Mouse (Mus musculus) liver, embryonic 15.5 days (tissue): ENCODE results near the gene Insyn1. TPM values are rescaled to one million over a fixed set of nuclear protein-coding genes. Genes with fewer than 3 reads are reported as not detected.

ENCODE experiments used
- ATAC-seq: fragments of 200-750 bp; cut with Nextera tagmentation; 2 replicates; pipeline ENCODE4 v1.8.0; 2017; ENCODE audit warnings: moderate number of reproducible peaks, mild to moderate bottlenecking, moderate library complexity; ENCODE audit not compliant: insufficient read depth
- H3K27ac ChIP-seq: fragments of 300-500 bp; sonication (generic); replicated peaks from 2 replicates; pipeline ENCODE4 v1.5.1; 2015; ENCODE audit warnings: mild to moderate bottlenecking, inconsistent platforms
- H3K27me3 ChIP-seq: fragments of 300-500 bp; sonication (generic); 2 replicates; pipeline ENCODE4 v1.6.1; 2015; ENCODE audit warnings: mild to moderate bottlenecking, inconsistent platforms
- H3K36me3 ChIP-seq: fragments of 300-500 bp; sonication (generic); replicated peaks from 2 replicates; pipeline ENCODE4 v1.6.1; 2015; ENCODE audit warnings: moderate library complexity, mild to moderate bottlenecking, inconsistent platforms
- H3K4me1 ChIP-seq: fragments of 300-500 bp; sonication (generic); replicated peaks from 2 replicates; pipeline ENCODE4 v1.6.1; 2015; ENCODE audit warnings: inconsistent platforms
- H3K4me2 ChIP-seq: fragments of 300-500 bp; sonication (generic); 2 replicates; pipeline ENCODE4 v1.6.1; 2015; ENCODE audit warnings: moderate library complexity, mild to moderate bottlenecking, inconsistent platforms
- H3K4me3 ChIP-seq: fragments of 300-500 bp; sonication (generic); replicated peaks from 2 replicates; pipeline ENCODE4 v1.5.1; 2015; ENCODE audit warnings: mild to moderate bottlenecking, inconsistent platforms
- H3K9ac ChIP-seq: fragments of 300-500 bp; sonication (generic); 2 replicates; pipeline ENCODE4 v1.6.1; 2015; ENCODE audit warnings: moderate library complexity, mild to moderate bottlenecking, inconsistent platforms
- H3K9me3 ChIP-seq: fragments of 300-500 bp; sonication (generic); replicated peaks from 2 replicates; pipeline ENCODE4 v1.6.1; 2016; ENCODE audit warnings: inconsistent platforms
- WGBS: fragments of 180-500 bp; shearing (Covaris S2); methylation state at CpG from one replicate; pipeline ENCODE4 v1.1.7; 2015; ENCODE audit warnings: mixed read lengths; ENCODE audit not compliant: insufficient replicate concordance; 5-methylcytosine and 5-hydroxymethylcytosine counted together
- polyA plus RNA-seq: library from polyadenylated mRNA; unstranded; fragments of >200 nt; fragmentation: Nextera tagmentation; extraction: Ambion mirVana; gene quantifications from 2 replicates; pipeline ENCODE4 v1.2.1, GENCODE M21; 2015

Gene Insyn1
- 0.09 TPM in 1 of 2 replicates, not detected in the other for polyA plus RNA-seq

- Histone ChIP-seq H3K9me3 (no peaks in the 10 kb centered on the region), H3K27me3 (peaks cover 82% of the 10 kb centered on the region), H3K4me3 (peak within 1 kb of the TSS; percentile 42), H3K4me2 (peak within 1 kb of the TSS; percentile 67), H3K9ac (no peak within 1 kb of the TSS; the same call in 1 of the 2 replicates), H3K36me3 (no peaks in the 10 kb centered on the region), H3K4me1 (peaks cover 5% of the 10 kb centered on the region; the same call in 1 of the 2 replicates), H3K27ac (no peak within 1 kb of the TSS)
- no peak for ATAC-seq
- WGBS, result under 1% methylated on average over 102 of the region's 104 CpGs
Measured at GRCm38 (mm10) chr9:58487851-58488801, at the start of gene Insyn1. Gene Insyn1 (plus strand): TSS chr9:58488603.

DNA sequence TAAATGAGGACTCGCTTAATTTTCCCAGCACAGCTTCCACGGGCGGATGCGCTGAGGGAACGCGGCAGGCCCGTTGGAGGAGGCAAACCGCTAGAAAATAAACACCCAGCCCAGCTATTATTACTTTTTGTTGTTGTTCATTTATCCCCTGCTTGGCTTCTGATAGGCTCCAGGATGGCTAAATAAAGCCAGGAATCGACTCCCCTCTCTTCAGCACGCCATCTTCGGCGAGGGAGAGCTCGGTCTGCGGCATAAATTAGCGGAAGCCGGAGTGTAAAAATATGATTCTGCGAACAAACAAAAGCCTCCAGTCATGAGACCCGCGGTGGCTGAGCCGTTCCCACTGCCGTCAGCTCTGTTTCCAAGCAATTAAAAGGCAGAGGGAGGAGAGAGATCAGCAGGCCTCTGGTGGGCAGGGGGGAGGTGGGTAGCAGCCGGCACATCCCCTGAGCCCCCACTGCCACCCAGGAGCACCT lies 49.4 kb upstream of the Insyn1 start:
- H3K27ac ChIP-seq, result no peak overlapping the region
- H3K4me3 ChIP-seq, result no peak overlapping the region
- no peaks in the 10 kb centered on the region for H3K36me3 ChIP-seq
- 75% methylated on average over 22 of the region's 22 CpGs for WGBS
- H3K4me2 ChIP-seq, result no peak overlapping the region
- H3K9me3 ChIP-seq, result no peaks in the 10 kb centered on the region
- H3K9ac ChIP-seq, result no peak overlapping the region
- no peaks in the 10 kb centered on the region; the same call in 1 of the 2 replicates for H3K27me3 ChIP-seq
- no peaks in the 10 kb centered on the region for H3K4me1 ChIP-seq
- ATAC-seq, result no peak

GRCm38 (mm10) chr9:58440100-58440499 lies 48.3 kb upstream of the Insyn1 start:
- H3K9ac ChIP-seq, result no peak overlapping the region
- H3K9me3 ChIP-seq, result no peaks in the 10 kb centered on the region
- H3K4me3 ChIP-seq, result no peak overlapping the region
- H3K27me3 ChIP-seq, result no peaks in the 10 kb centered on the region; the same call in 1 of the 2 replicates
- WGBS, result 64% methylated on average over 6 of the region's 6 CpGs
- H3K27ac ChIP-seq, result no peak overlapping the region
- no peak overlapping the region for H3K4me2 ChIP-seq
- H3K4me1 ChIP-seq, result no peaks in the 10 kb centered on the region
- no peak for ATAC-seq
- no peaks in the 10 kb centered on the region for H3K36me3 ChIP-seq

DNA sequence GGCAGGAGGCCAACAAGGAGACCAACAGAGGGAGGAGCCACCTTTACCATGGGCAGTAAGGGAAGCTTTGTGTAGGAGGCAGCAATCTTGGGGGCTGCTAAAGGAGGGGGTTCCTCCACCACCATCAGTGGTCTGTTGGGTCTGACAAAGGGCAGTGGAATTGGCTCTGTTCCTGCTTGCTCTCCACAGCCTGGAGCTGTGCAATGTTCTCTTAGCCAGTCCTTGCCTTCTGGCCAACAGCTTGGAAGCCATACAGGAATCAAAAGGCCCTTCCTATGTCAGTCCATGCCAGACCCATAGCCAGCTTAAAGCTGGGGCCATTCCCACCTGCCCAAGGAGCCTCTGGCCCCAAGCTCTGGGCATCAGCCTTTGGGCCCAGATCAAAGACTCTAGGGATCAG lies 47.8 kb upstream of the Insyn1 start:
- Histone ChIP-seq H3K9me3 (no peaks in the 10 kb centered on the region), H3K36me3 (no peaks in the 10 kb centered on the region), H3K27me3 (no peaks in the 10 kb centered on the region), H3K4me2 (no peak overlapping the region), H3K27ac (no peak overlapping the region), H3K9ac (no peak overlapping the region), H3K4me3 (no peak overlapping the region), H3K4me1 (no peaks in the 10 kb centered on the region)
- no peak for ATAC-seq

DNA sequence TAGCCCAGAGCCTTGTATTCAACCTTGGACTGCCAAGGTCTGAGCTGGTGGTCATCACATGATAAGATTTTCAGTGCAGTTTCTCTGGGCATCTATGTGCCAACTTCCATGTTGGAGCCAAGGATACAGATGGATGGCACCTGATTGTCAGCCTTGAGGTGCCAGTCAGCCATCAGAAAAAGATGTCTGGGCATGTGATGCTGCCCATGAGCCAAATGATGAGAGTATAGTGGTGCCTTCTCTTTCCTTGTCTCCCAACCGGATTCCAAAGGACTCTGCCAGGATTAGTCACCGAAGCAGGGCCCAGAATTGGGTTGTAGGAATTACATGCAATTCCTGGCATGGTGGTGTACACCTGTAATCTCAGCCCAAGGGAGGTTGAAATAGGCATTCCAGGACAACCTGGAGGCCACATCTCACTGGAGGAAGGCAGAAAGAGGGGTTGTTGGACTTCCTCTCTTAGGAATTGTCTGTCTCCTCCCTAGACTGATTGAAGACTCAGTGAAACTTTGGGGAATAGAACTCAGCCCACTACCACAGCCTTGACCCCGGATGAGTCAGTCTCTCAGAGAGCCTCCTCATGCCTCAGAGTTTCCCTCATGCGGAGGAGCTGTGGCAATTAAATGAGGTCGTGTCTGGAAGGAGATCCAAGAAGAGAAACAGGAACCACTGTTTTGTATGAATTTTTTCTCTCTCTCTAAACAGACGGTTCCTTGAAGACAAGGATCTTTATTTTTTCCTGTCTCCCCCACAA lies 46.9 kb upstream of the Insyn1 start:
- Histone ChIP-seq H3K36me3 (no peaks in the 10 kb centered on the region), H3K9ac (no peak overlapping the region), H3K4me3 (no peak overlapping the region), H3K4me1 (no peaks in the 10 kb centered on the region), H3K9me3 (no peaks in the 10 kb centered on the region), H3K4me2 (no peak overlapping the region), H3K27me3 (no peaks in the 10 kb centered on the region), H3K27ac (no peak overlapping the region)
- 26% methylated on average over 6 of the region's 6 CpGs for WGBS
- ATAC-seq, result no peak

GRCm38 (mm10) chr9:58442105-58443010 lies 46.0 kb upstream of the Insyn1 start:
- 26% methylated on average over 7 of the region's 7 CpGs for WGBS

DNA sequence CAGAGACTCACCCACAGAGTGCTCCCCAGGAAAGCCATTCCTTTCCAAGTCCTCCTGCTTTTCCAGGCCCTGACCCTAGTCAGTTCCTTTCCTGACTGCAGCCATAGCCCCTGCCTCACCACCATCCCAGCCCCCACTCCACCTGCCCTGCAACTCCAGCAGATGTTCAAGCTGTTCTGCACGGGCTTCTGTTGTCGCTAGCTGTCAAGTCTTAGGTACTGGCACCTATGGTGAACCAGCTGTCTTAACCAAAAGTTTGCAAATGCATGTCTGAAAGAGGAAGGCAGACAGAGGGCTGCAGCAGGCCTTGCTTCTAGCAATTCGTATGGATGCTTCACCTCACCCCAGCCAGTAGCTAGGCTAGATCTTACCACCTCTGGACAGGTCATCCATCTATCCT lies 45.3 kb upstream of the Insyn1 start:
- Histone ChIP-seq H3K27me3 (no peaks in the 10 kb centered on the region), H3K4me3 (no peak overlapping the region), H3K27ac (no peak overlapping the region), H3K9ac (no peak overlapping the region), H3K4me1 (no peaks in the 10 kb centered on the region), H3K4me2 (no peak overlapping the region), H3K9me3 (no peaks in the 10 kb centered on the region), H3K36me3 (no peaks in the 10 kb centered on the region)
- 50% methylated on average over 3 of the region's 3 CpGs for WGBS
- ATAC-seq, result no peak

More at GRCm38 (mm10) chr9:58442105-58443010, 46.0 kb upstream of the Insyn1 start:
- Histone ChIP-seq H3K4me2 (no peak overlapping the region), H3K27me3 (no peaks in the 10 kb centered on the region), H3K9me3 (no peaks in the 10 kb centered on the region), H3K9ac (no peak overlapping the region), H3K4me1 (no peaks in the 10 kb centered on the region), H3K27ac (no peak overlapping the region), H3K36me3 (no peaks in the 10 kb centered on the region), H3K4me3 (no peak overlapping the region)
- ATAC-seq, result no peak

DNA sequence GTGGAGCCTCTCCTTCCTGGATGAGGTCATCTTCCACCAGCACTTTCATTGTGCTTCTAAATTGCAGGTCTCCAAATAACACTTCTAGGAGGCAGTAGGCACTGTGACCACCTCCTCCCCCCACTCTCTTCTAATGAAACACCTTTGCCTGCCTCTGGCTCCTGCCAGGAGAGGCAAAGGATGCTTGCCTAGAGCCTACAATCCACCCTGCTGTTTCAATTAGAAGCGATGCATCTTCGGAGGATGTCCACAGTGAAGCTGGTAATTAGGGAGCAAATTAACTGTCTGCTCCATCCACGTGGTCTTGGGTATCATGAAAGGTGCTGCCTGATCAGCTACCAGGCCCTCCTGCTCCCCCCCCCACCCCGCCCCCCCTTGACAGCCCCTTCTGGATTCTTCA lies 41.6 kb upstream of the Insyn1 start:
- WGBS, result 43% methylated on average over 4 of the region's 4 CpGs
- Histone ChIP-seq H3K4me3 (no peak overlapping the region), H3K36me3 (no peaks in the 10 kb centered on the region), H3K27ac (no peak overlapping the region), H3K9me3 (no peaks in the 10 kb centered on the region), H3K4me2 (no peak overlapping the region), H3K9ac (no peak overlapping the region), H3K27me3 (no peaks in the 10 kb centered on the region), H3K4me1 (no peaks in the 10 kb centered on the region)
- ATAC-seq, result no peak

- Histone ChIP-seq H3K4me2 (no peak overlapping the region), H3K9me3 (no peaks in the 10 kb centered on the region), H3K36me3 (no peaks in the 10 kb centered on the region), H3K27ac (no peak overlapping the region), H3K9ac (no peak overlapping the region), H3K4me3 (no peak overlapping the region), H3K4me1 (no peaks in the 10 kb centered on the region), H3K27me3 (0 out of 2 replicates have a peak, but pooled peaks cover 4% of the 10 kb centered on the region)
- 60% methylated on average over 12 of the region's 12 CpGs for WGBS
- no peak for ATAC-seq
Measured at GRCm38 (mm10) chr9:58447997-58448595, 40.3 kb upstream of the Insyn1 start.

DNA sequence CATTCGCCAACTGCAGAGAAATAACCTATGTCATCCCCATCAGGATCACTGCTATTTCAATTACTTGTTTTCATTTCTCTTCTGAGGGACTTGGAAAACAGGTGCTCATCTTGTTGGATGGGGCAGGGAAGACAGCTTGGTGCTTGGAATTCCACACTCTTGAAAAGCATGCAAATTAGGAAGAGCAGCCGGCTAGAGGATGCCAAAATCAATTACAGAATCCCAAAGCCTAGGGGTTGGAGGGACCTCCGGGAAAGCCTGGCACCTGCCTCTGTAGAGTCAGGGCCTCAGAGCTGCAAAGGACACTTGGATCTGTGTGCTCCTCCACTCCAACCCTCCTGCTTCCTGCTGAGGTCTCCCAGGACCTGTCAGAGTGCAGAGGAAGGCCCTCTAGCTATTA lies 38.9 kb upstream of the Insyn1 start:
- Histone ChIP-seq H3K36me3 (no peaks in the 10 kb centered on the region), H3K4me3 (no peak overlapping the region), H3K9me3 (no peaks in the 10 kb centered on the region), H3K9ac (no peak overlapping the region), H3K27ac (no peak overlapping the region), H3K4me1 (no peaks in the 10 kb centered on the region), H3K4me2 (no peak overlapping the region), H3K27me3 (0 out of 2 replicates have a peak, but pooled peaks cover 4% of the 10 kb centered on the region)
- ATAC-seq, result no peak
- WGBS, result 44% methylated on average over 3 of the region's 3 CpGs
